Mouse (Mus musculus) heart, adult 2 months (tissue): Measurements from ENCODE around the gene Gstcd. TPM values are rescaled to one million over a fixed set of nuclear protein-coding genes. Genes with fewer than 3 reads are reported as not detected.

ENCODE experiments used
- DNase-seq, 2 experiments: peaks; one replicate each; pipeline ENCODE4 v3.0.0; 2021
- H3K27ac ChIP-seq: fragments of 200-600 bp; 2 replicates; pipeline ENCODE4 v1.8.1; 2022
- H3K27me3 ChIP-seq: fragments of 200-500 bp; 2 replicates; pipeline ENCODE4 v1.6.1; 2012; ENCODE audit warnings: mild to moderate bottlenecking, low read length, inconsistent platforms, mixed read lengths; ENCODE audit not compliant: control insufficient read depth, insufficient read depth
- H3K36me3 ChIP-seq: fragments of 200-500 bp; 2 replicates; pipeline ENCODE4 v1.6.1; 2012; ENCODE audit warnings: low read length, inconsistent platforms; ENCODE audit not compliant: control insufficient read depth, insufficient read depth
- H3K4me1 ChIP-seq: fragments of 200-500 bp; 2 replicates; pipeline ENCODE4 v1.6.1; 2011; ENCODE audit warnings: low read length; ENCODE audit not compliant: control insufficient read depth, insufficient read depth
- H3K4me3 ChIP-seq: fragments of 200-600 bp; 2 replicates; pipeline ENCODE4 v1.8.1; 2022
- H3K79me2 ChIP-seq: fragments of 200-500 bp; replicated peaks from 2 replicates; pipeline ENCODE4 v1.6.1; 2012; ENCODE audit warnings: mild to moderate bottlenecking, inconsistent platforms, low read length, moderate library complexity, mixed read lengths; ENCODE audit not compliant: control insufficient read depth, insufficient read depth
- H3K9ac ChIP-seq: fragments of 200-500 bp; 2 replicates; pipeline ENCODE4 v1.6.1; 2012; ENCODE audit warnings: low read depth, mild to moderate bottlenecking, control low read depth, inconsistent platforms, low read length, mixed read lengths
- CTCF ChIP-seq: fragments of 200-600 bp; IDR thresholded peaks from 2 replicates; pipeline ENCODE4 v1.8.1; 2022; ENCODE audit warnings: antibody characterized with exemption, mild to moderate bottlenecking, moderate library complexity
- EP300 ChIP-seq: fragments of 200-500 bp; IDR thresholded peaks from 2 replicates; pipeline ENCODE4 v1.6.1; 2011; ENCODE audit warnings: low read depth, low read length, control low read depth; ENCODE audit not compliant: insufficient read depth
- POLR2A ChIP-seq: fragments of 200-500 bp; IDR thresholded peaks from 2 replicates; pipeline ENCODE4 v1.6.1; 2011; ENCODE audit warnings: mild to moderate bottlenecking, low read depth, low read length, control low read depth; ENCODE audit not compliant: insufficient read depth
- WGBS: fragments of 180-500 bp; shearing (Covaris S2); methylation state at CpG from one replicate; pipeline ENCODE4 v1.1.7; 2018; 5-methylcytosine and 5-hydroxymethylcytosine counted together
- intact Hi-C: fragments of 180-260 bp; cut with DNase I; formaldehyde crosslinking; loops from one replicate; pipeline ENCODE4 v1.15.1; 2025
- polyA plus RNA-seq: library from polyadenylated mRNA; depleted of rRNA; stranded (reverse); fragments of >200 nt; gene quantifications from 2 replicates; pipeline ENCODE4 v1.2.3, GENCODE M21; 2012
- total RNA-seq, 2 experiments: library from RNA; stranded (reverse); gene quantifications; 2 replicates each; pipeline ENCODE4 v1.2.3; 2021

Gene Gstcd
- total and polyA plus RNA-seq, 3 experiments, result 0.72 to 2.9 (median 2.6) TPM

GRCm38 (mm10) chr3:133085858-133086257, 6.0 kb downstream of the Gstcd start:
- intact Hi-C loops, result loop anchor here (1.0 kb wide), 1 partner anchor 186 kb away; no protein-coding TSS in a partner anchor
- no peak for TF ChIP-seq EP300
- peak; percentile 66 for TF ChIP-seq CTCF
- Histone ChIP-seq H3K4me1 (no peaks in the 10 kb centered on the region), H3K27me3 (no peaks in the 10 kb centered on the region), H3K36me3 (no peaks in the 10 kb centered on the region; the same call in 1 of the 2 replicates), H3K9ac (no peak overlapping the region), H3K79me2 (no peaks in the 10 kb centered on the region), H3K4me3 (no peak overlapping the region), H3K27ac (no peak overlapping the region)
- no peak for DNase-seq
- whole genome bisulfite sequencing, result 49% methylated on average over 3 of the region's 3 CpGs

DNA sequence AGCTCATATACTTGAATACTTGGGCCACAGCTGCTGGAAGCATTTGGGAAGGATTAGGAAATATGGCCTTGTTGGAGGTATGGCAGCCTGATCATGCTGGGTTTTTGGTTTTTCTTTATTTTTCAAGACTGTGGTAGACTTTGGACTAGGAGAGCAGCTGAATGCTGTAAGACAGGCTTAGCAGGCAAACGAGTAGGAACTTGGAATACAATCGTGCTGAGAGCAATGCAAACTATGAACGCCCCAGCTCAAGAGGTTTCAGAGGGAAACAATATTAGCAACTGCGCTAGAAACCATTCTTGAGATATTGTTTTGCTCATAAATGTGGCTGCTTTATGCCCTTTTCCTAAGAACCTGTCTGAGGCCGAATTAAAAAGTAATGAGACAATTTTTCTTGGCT, 9.1 kb downstream of the Gstcd start:
- WGBS, result 93% methylated on average over 5 of the region's 5 CpGs

DNA sequence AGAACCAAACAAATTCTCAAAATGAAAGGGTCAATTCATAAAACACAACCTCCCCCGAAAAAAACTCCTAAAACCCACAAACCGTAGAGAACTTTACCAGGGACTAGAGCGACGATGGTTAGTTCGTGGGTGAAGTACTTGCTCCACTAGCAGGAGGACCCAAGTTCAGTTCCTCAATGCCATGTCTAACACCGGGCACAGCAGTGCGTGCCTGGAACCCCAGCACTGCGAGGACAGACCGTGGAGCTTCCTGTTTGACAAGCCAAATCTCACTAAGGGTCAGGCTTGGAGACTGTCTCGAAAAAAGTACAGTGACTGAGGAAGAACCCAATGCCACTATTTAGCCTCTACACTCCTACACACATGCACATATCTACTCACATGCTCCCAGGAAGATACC, 16.3 kb downstream of the Gstcd start:
- intact Hi-C loops, result no loop called here
- Histone ChIP-seq H3K4me1 (no peaks in the 10 kb centered on the region), H3K9ac (no peak overlapping the region), H3K79me2 (no peaks in the 10 kb centered on the region), H3K36me3 (no peaks in the 10 kb centered on the region), H3K27ac (no peak overlapping the region), H3K27me3 (no peaks in the 10 kb centered on the region), H3K4me3 (no peak overlapping the region)
- 75% methylated on average over 10 of the region's 10 CpGs for WGBS
- no peak for DNase-seq
- TF ChIP-seq CTCF (no peak), EP300 (no peak), POLR2A (no peak)

More for the DNA sequence above, 9.1 kb downstream of the Gstcd start:
- H3K36me3 ChIP-seq, result no peaks in the 10 kb centered on the region; the same call in 1 of the 2 replicates
- no peak overlapping the region for H3K9ac ChIP-seq
- no peak for DNase-seq
- H3K4me1 ChIP-seq, result no peaks in the 10 kb centered on the region
- no peak overlapping the region for H3K4me3 ChIP-seq
- TF ChIP-seq CTCF (no peak), EP300 (no peak), POLR2A (no peak)
- intact Hi-C loops, result no loop called here
- no peak overlapping the region for H3K27ac ChIP-seq
- H3K79me2 ChIP-seq, result no peaks in the 10 kb centered on the region
- H3K27me3 ChIP-seq, result no peaks in the 10 kb centered on the region

- TF ChIP-seq POLR2A (no peak), CTCF (no peak), EP300 (no peak)
Observed at GRCm38 (mm10) chr3:133052068-133052467, 39.8 kb downstream of the Gstcd start.

GRCm38 (mm10) chr3:133033145-133033755, 58.6 kb downstream of the Gstcd start:
- H3K27ac ChIP-seq, result no peak overlapping the region
- no peaks in the 10 kb centered on the region for H3K79me2 ChIP-seq
- WGBS, result 99% methylated on average over 7 of the region's 7 CpGs
- no peaks in the 10 kb centered on the region for H3K27me3 ChIP-seq
- no peaks in the 10 kb centered on the region for H3K36me3 ChIP-seq
- H3K9ac ChIP-seq, result no peak overlapping the region
- no peak overlapping the region for H3K4me3 ChIP-seq
- TF ChIP-seq EP300 (no peak), CTCF (no peak), POLR2A (no peak)
- no peaks in the 10 kb centered on the region for H3K4me1 ChIP-seq
- intact Hi-C loops, result no loop called here
- no peak for DNase-seq

More at GRCm38 (mm10) chr3:133052068-133052467, 39.8 kb downstream of the Gstcd start:
- Histone ChIP-seq H3K27ac (no peak overlapping the region), H3K27me3 (no peaks in the 10 kb centered on the region), H3K4me1 (no peaks in the 10 kb centered on the region), H3K79me2 (no peaks in the 10 kb centered on the region), H3K4me3 (no peak overlapping the region), H3K36me3 (no peaks in the 10 kb centered on the region), H3K9ac (no peak overlapping the region)
- DNase-seq, result no peak
- WGBS, result 88% methylated on average over 2 of the region's 2 CpGs
- intact Hi-C loops, result no loop called here

DNA sequence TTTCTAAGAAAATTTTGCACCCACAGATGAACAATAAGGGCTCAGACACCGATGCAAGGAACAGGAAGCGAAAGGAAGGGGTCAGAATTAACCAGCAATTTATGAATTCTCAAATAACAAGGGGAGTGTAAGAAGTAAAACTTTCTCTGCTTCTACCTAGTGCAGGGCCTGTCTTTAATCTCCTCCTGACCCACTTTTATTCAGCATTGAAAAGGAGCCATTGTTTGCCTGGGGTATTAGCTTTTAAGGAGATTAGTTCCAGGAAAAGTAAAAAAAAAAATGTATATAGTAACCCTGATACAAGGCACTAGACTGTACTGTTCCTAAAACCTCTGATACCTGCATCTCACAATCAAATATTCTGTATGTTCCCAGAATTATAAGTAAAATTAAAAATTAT, 64.9 kb downstream of the Gstcd start:
- DNase-seq, result no peak
- 79% methylated on average over 2 of the region's 2 CpGs for WGBS
- Histone ChIP-seq H3K4me1 (no peaks in the 10 kb centered on the region), H3K27ac (no peak overlapping the region), H3K4me3 (no peak overlapping the region), H3K36me3 (no peaks in the 10 kb centered on the region), H3K79me2 (no peaks in the 10 kb centered on the region), H3K9ac (no peak overlapping the region), H3K27me3 (no peaks in the 10 kb centered on the region)
- intact Hi-C loops, result no loop called here
- no peak for TF ChIP-seq POLR2A
- no peak for TF ChIP-seq EP300
- no peak for TF ChIP-seq CTCF
